Mouse (Mus musculus): ENCODE results near the gene Prkcq.

The Prkcq gene

GRCm38 (mm10) chr2:11186586-11186985 lies 14.7 kb downstream of the Prkcq start:
- no peak for DNase-seq (ENCODE audit: low read depth, low spot score)

GRCm38 (mm10) chr2:11187166-11187565 lies 15.3 kb downstream of the Prkcq start:
- no peak for DNase-seq (ENCODE audit: low read depth, low spot score)

GRCm38 (mm10) chr2:11188279-11188678 lies 16.4 kb downstream of the Prkcq start:
- no peak for DNase-seq (ENCODE audit: low read depth, low spot score)

- DNase-seq (ENCODE audit: low read depth, low spot score), result no peak
Observed at GRCm38 (mm10) chr2:11189150-11189767, 17.4 kb downstream of the Prkcq start.

GRCm38 (mm10) chr2:11192281-11193098 lies 20.6 kb downstream of the Prkcq start:
- DNase-seq (ENCODE audit: low read depth, low spot score), result no peak

- DNase-seq (ENCODE audit: low read depth, low spot score), result no peak
Observed at GRCm38 (mm10) chr2:11193099-11193618, 21.3 kb downstream of the Prkcq start.

- no peak for DNase-seq (ENCODE audit: low read depth, low spot score)
Observed at GRCm38 (mm10) chr2:11194732-11195340, 22.9 kb downstream of the Prkcq start.

- no peak for DNase-seq (ENCODE audit: low read depth, low spot score)
Observed at GRCm38 (mm10) chr2:11196071-11196470, 24.2 kb downstream of the Prkcq start.

GRCm38 (mm10) chr2:11196952-11197559 lies 25.1 kb downstream of the Prkcq start:
- no peak for DNase-seq (ENCODE audit: low read depth, low spot score)

- DNase-seq (ENCODE audit: low read depth, low spot score), result no peak
Observed at GRCm38 (mm10) chr2:11199624-11200023, 27.7 kb downstream of the Prkcq start.

- DNase-seq (ENCODE audit: low read depth, low spot score), result no peak
Observed at GRCm38 (mm10) chr2:11202841-11203240, 30.9 kb downstream of the Prkcq start.

GRCm38 (mm10) chr2:11203261-11203660 lies 31.4 kb downstream of the Prkcq start:
- no peak for DNase-seq (ENCODE audit: low read depth, low spot score)

GRCm38 (mm10) chr2:11204232-11204631 lies 32.3 kb downstream of the Prkcq start:
- no peak for DNase-seq (ENCODE audit: low read depth, low spot score)

GRCm38 (mm10) chr2:11204961-11205360 lies 33.1 kb downstream of the Prkcq start:
- no peak for DNase-seq (ENCODE audit: low read depth, low spot score)

- DNase-seq (ENCODE audit: low read depth, low spot score), result no peak
Observed at GRCm38 (mm10) chr2:11205720-11206119, 33.8 kb downstream of the Prkcq start.

GRCm38 (mm10) chr2:11208263-11208662 lies 36.4 kb downstream of the Prkcq start:
- no peak for DNase-seq (ENCODE audit: low read depth, low spot score)

- no peak for DNase-seq (ENCODE audit: low read depth, low spot score)
Observed at GRCm38 (mm10) chr2:11209335-11209734, 37.4 kb downstream of the Prkcq start.

- no peak for DNase-seq (ENCODE audit: low read depth, low spot score)
Observed at GRCm38 (mm10) chr2:11210241-11210916, 38.5 kb downstream of the Prkcq start.

- DNase-seq (ENCODE audit: low read depth, low spot score), result no peak
Observed at GRCm38 (mm10) chr2:11211961-11212562, 40.2 kb downstream of the Prkcq start.

- DNase-seq (ENCODE audit: low read depth, low spot score), result no peak
Observed at GRCm38 (mm10) chr2:11216421-11216820, 44.5 kb downstream of the Prkcq start.

- DNase-seq (ENCODE audit: low read depth, low spot score), result no peak
Observed at GRCm38 (mm10) chr2:11216847-11217246, 44.9 kb downstream of the Prkcq start.
